Mouse (Mus musculus): Measurements from ENCODE around the gene Mta3.

GRCm38 (mm10) chr17:83705352-83706115, 429 bp upstream of the Mta3 start:
- TF ChIP-seq POLR2A (IDR thresholded peaks at IDR 0.05; ENCODE audit: low read depth, low read length), result peak; percentile 65
- no peak for TF ChIP-seq CTCF (IDR thresholded peaks at IDR 0.05; ENCODE audit: extremely low read depth, insufficient read depth, insufficient read length, insufficient replicate concordance)
